Comparison of ENCODE assay signal across 31 mouse cellular contexts in the genomic region with DNA sequence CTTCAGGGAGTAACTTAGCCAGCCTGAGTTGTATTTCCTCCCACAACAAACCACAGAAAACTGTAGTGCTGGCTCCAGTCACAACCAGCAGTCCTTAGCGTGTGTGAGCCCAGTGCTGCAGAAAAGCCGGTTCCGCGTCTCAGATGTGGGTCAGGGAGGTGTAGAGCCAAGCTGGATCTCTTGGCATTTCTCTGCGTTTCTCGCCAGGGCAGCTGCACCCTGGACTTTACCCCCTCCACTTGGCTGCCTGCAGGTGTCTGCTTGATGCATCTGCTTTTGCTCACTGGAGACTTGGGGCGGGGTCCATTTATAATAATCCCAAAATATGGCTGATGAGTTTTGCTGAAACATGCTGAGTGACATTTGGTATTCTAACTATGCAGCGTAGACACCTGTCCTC. TPM values are rescaled to one million over a fixed set of nuclear protein-coding genes. Genes with fewer than 3 reads are reported as not detected.
DNase-seq lines count a peak whose midpoint lies in the region; ATAC-seq and TF ChIP-seq lines count a peak whose summit lies in the region.
"Had no signal": no experiment of that assay in that cellular context is flagged by ENCODE, and none has a peak within 500 bp of the region (broad histone marks: within the 10 kb centered on the region; RNA-seq: fewer than 3 reads in every experiment).

No protein-coding gene starts in this region.

- peaks cover 19% of the 10 kb centered on the region for H3K4me1 ChIP-seq in forebrain, embryonic 10.5 days
- H3K4me1 ChIP-seq in forebrain, embryonic 15.5 days = peaks cover 10% of the 10 kb centered on the region
- no peaks in the 10 kb centered on the region for H3K4me1 ChIP-seq in liver, adult 2 months (ENCODE audit: control insufficient read depth, insufficient read depth, low read length)
- no peaks in the 10 kb centered on the region for H3K4me1 ChIP-seq in liver, embryonic 12.5 days
- H3K4me1 ChIP-seq: liver, embryonic 13.5 days had no signal

- TF ChIP-seq POLR2A in liver, adult 2 months (IDR thresholded peaks at IDR 0.05; ENCODE audit: extremely low read depth, insufficient read depth, low read length) = no peak

- no peaks in the 10 kb centered on the region for H3K79me2 ChIP-seq in liver, adult 2 months (ENCODE audit: control insufficient read depth, insufficient read depth, low read length)

- 0 out of 2 replicates have a peak overlapping the region, but pooled peaks have one; percentile 8 for H3K27ac ChIP-seq in forebrain, embryonic 10.5 days
- H3K27ac ChIP-seq in forebrain, embryonic 15.5 days (replicated peaks) = no peak overlapping the region
- H3K27ac ChIP-seq in liver, adult 2 months (replicated peaks; ENCODE audit: insufficient read depth, low read depth, low read length) = no peak overlapping the region
- no peak overlapping the region for H3K27ac ChIP-seq in liver, embryonic 12.5 days
- H3K27ac ChIP-seq: forebrain, embryonic 13.5 days; heart, embryonic 10.5 days; heart, embryonic 15.5 days; hindbrain, embryonic 12.5 days; hindbrain, postnatal 0 days; intestine, embryonic 15.5 days; liver, embryonic 13.5 days; macrophage; midbrain, embryonic 13.5 days; neural tube, embryonic 13.5 days had no signal

- H3K36me3 ChIP-seq in forebrain, embryonic 10.5 days (replicated peaks) = peaks cover 11% of the 10 kb centered on the region
- H3K36me3 ChIP-seq in forebrain, embryonic 15.5 days = no peaks in the 10 kb centered on the region
- no peaks in the 10 kb centered on the region for H3K36me3 ChIP-seq in liver, adult 2 months (ENCODE audit: control insufficient read depth, insufficient read depth, low read length)
- no peaks in the 10 kb centered on the region for H3K36me3 ChIP-seq in liver, embryonic 12.5 days
- H3K36me3 ChIP-seq: G1E; heart, embryonic 10.5 days; heart, embryonic 15.5 days; hindbrain, embryonic 12.5 days; intestine, embryonic 15.5 days; liver, embryonic 13.5 days; midbrain, embryonic 13.5 days; neural tube, embryonic 13.5 days had no signal

- no peak for TF ChIP-seq CTCF in liver, adult 2 months (IDR thresholded peaks at IDR 0.05; ENCODE audit: low read depth, low read length)

- H3K4me2 ChIP-seq in forebrain, embryonic 15.5 days (replicated peaks) = no peak overlapping the region
- H3K4me2 ChIP-seq in liver, embryonic 12.5 days = no peak overlapping the region
- H3K4me2 ChIP-seq: embryonic facial prominence, embryonic 12.5 days; forebrain, embryonic 13.5 days; heart, embryonic 15.5 days; hindbrain, embryonic 12.5 days; intestine, embryonic 15.5 days; liver, embryonic 13.5 days; midbrain, embryonic 13.5 days; neural tube, embryonic 13.5 days had no signal

- H3K9me3 ChIP-seq in forebrain, embryonic 10.5 days = no peaks in the 10 kb centered on the region
- H3K9me3 ChIP-seq in forebrain, embryonic 15.5 days = no peaks in the 10 kb centered on the region
- H3K9me3 ChIP-seq in liver, embryonic 12.5 days (replicated peaks) = no peaks in the 10 kb centered on the region
- H3K9me3 ChIP-seq: embryonic facial prominence, embryonic 12.5 days; forebrain, embryonic 13.5 days; heart, embryonic 10.5 days; heart, embryonic 15.5 days; hindbrain, embryonic 12.5 days; intestine, embryonic 15.5 days; liver, embryonic 13.5 days; midbrain, embryonic 13.5 days; neural tube, embryonic 13.5 days had no signal

- ATAC-seq in forebrain, embryonic 15.5 days (replicated peaks) = no peak
- ATAC-seq in liver, embryonic 12.5 days = no peak
- ATAC-seq: forebrain, embryonic 13.5 days; hindbrain, postnatal 0 days; intestine, embryonic 15.5 days; midbrain, embryonic 13.5 days had no signal

- WGBS in forebrain, embryonic 10.5 days = 95% methylated on average over 8 of the region's 8 CpGs
- WGBS in forebrain, embryonic 15.5 days = 92% methylated on average over 8 of the region's 8 CpGs
- WGBS in liver, adult 2 months = 43% methylated on average over 8 of the region's 8 CpGs
- WGBS in liver, embryonic 12.5 days (ENCODE audit: insufficient replicate concordance) = 71% methylated on average over 8 of the region's 8 CpGs

- H3K27me3 ChIP-seq in forebrain, embryonic 10.5 days (ENCODE audit: poor library complexity, severe bottlenecking) = no peaks in the 10 kb centered on the region
- H3K27me3 ChIP-seq in forebrain, embryonic 15.5 days = no peaks in the 10 kb centered on the region
- H3K27me3 ChIP-seq in liver, adult 2 months (ENCODE audit: control insufficient read depth, insufficient read depth, low read length) = no peaks in the 10 kb centered on the region
- H3K27me3 ChIP-seq in liver, embryonic 12.5 days (replicated peaks) = no peaks in the 10 kb centered on the region
- H3K27me3 ChIP-seq: embryonic facial prominence, embryonic 12.5 days; forebrain, embryonic 13.5 days; heart, embryonic 15.5 days; hindbrain, embryonic 12.5 days; intestine, embryonic 15.5 days; liver, embryonic 13.5 days; midbrain, embryonic 13.5 days; neural tube, embryonic 13.5 days had no signal

- H3K9ac ChIP-seq in forebrain, embryonic 15.5 days (replicated peaks) = no peak overlapping the region
- no peak overlapping the region for H3K9ac ChIP-seq in liver, adult 2 months (ENCODE audit: low read depth, low read length)
- H3K9ac ChIP-seq in liver, embryonic 12.5 days = no peak overlapping the region
- H3K9ac ChIP-seq: embryonic facial prominence, embryonic 12.5 days; forebrain, embryonic 13.5 days; heart, embryonic 15.5 days; hindbrain, embryonic 12.5 days; intestine, embryonic 15.5 days; liver, embryonic 13.5 days; midbrain, embryonic 13.5 days; neural tube, embryonic 13.5 days had no signal

- no peak for DNase-seq in forebrain, embryonic 10.5 days (ENCODE audit: extremely low spot score, low spot score)
- peak; percentile 42 for DNase-seq in liver, adult 2 months (ENCODE audit: extremely low read depth, low read depth, low spot score)
- peak; percentile 74 to 78 for DNase-seq in kidney, postnatal 36 days
- DNase-seq in adrenal gland, postnatal 25 days = no peak
- DNase-seq in spleen, postnatal 14 days (ENCODE audit: low spot score in 2 of 2) = no peak
- DNase-seq: adrenal gland, postnatal 10 days; cerebellum, adult 11 months; cerebellum, adult 9-10 months; cerebellum, postnatal 36 days; gastrocnemius, postnatal 25 days; heart, adult 11 months; layer of hippocampus, postnatal 36 days; left cerebral cortex, postnatal 4 days; liver, embryonic 13.5 days; lung, adult 2 months; lung, postnatal 10 days; right cerebral cortex, postnatal 4 days; thymus, postnatal 4 days had no signal

- no peak overlapping the region for H3K4me3 ChIP-seq in forebrain, embryonic 10.5 days
- H3K4me3 ChIP-seq in forebrain, embryonic 15.5 days = no peak overlapping the region
- H3K4me3 ChIP-seq in liver, adult 2 months (ENCODE audit: insufficient read depth, low read depth, low read length) = no peak overlapping the region
- no peak overlapping the region for H3K4me3 ChIP-seq in liver, embryonic 12.5 days
- H3K4me3 ChIP-seq: embryonic facial prominence, embryonic 12.5 days; forebrain, embryonic 13.5 days; heart, embryonic 10.5 days; heart, embryonic 15.5 days; hindbrain, embryonic 12.5 days; intestine, embryonic 15.5 days; liver, embryonic 13.5 days; midbrain, embryonic 13.5 days; neural tube, embryonic 13.5 days had no signal

RNA-seq across cellular contexts. Expression of gene Atxn10, which starts 58.8 kb away (rescaled TPM):
- polyA plus RNA-seq in forebrain, embryonic 10.5 days (2016; fragmentation: Nextera tagmentation; extraction: Ambion mirVana) = 346 and 358 TPM in 2 replicates
- polyA plus RNA-seq in forebrain, embryonic 15.5 days (2015; fragmentation: Nextera tagmentation; extraction: Ambion mirVana) = 517 and 526 TPM in 2 replicates
- 36.8 and 42.0 TPM in 2 replicates for total RNA-seq in liver, adult 2 months (2014; rRNA removed)
- polyA plus RNA-seq in liver, adult 2 months (2012; rRNA removed) = 41.0 and 48.7 TPM in 2 replicates
- 110 and 114 TPM in 2 replicates for polyA plus RNA-seq in liver, embryonic 12.5 days (2016; fragmentation: Nextera tagmentation; extraction: Ambion mirVana)
- 128 and 131 TPM in 2 replicates for total RNA-seq in adrenal gland, postnatal 25 days (2021)

Comparison
In these comparisons a context has a peak if more than half of its experiments do, and no peak if none do; other contexts are left out.
1. DNase-seq: peak in liver, adult 2 months (single experiment) and kidney, postnatal 36 days (2 of 2); none in forebrain, embryonic 10.5 days (single experiment), adrenal gland, postnatal 25 days (single experiment) and spleen, postnatal 14 days (0 of 2).